Mouse (Mus musculus) CH12.LX (cell line): Measurements from ENCODE around the gene Milr1. TPM values are rescaled to one million over a fixed set of nuclear protein-coding genes. Genes with fewer than 3 reads are reported as not detected.

Experiments
- DNase-seq: peaks from one replicate; pipeline ENCODE4 v3.0.0-alpha.2; 2013; ENCODE audit errors: extremely low read depth
- H3K27ac ChIP-seq: 2 replicates; pipeline ENCODE4 v1.5.1; 2012; ENCODE audit warnings: low read depth, mild to moderate bottlenecking, control low read depth, moderate library complexity; ENCODE audit not compliant: insufficient read depth
- H3K27me3 ChIP-seq: replicated peaks from 2 replicates; pipeline ENCODE3; 2012; ENCODE audit warnings: inconsistent platforms
- H3K36me3 ChIP-seq, 2 experiments: replicated peaks in 1 of 2; 2 replicates each; pipeline versions ENCODE3 to v1.6.1; 2012; ENCODE audit warnings: inconsistent platforms in 1 of 2, low read length in 1 of 2, mild to moderate bottlenecking in 1 of 2, mixed read lengths in 1 of 2, moderate library complexity in 1 of 2; ENCODE audit not compliant: control insufficient read depth in 1 of 2, insufficient read depth in 1 of 2
- H3K4me1 ChIP-seq, 2 experiments: 2 replicates each; pipeline ENCODE4 v1.6.1; 2012; ENCODE audit warnings: inconsistent platforms in 1 of 2, moderate library complexity in 1 of 2; ENCODE audit not compliant: insufficient read depth in 2 of 2, control insufficient read depth in 1 of 2
- H3K4me2 ChIP-seq: 2 replicates; pipeline ENCODE4 v1.6.1; 2012; ENCODE audit warnings: low read depth, mild to moderate bottlenecking, control low read depth; ENCODE audit not compliant: poor library complexity, insufficient read depth, severe bottlenecking
- H3K4me3 ChIP-seq, 3 experiments: fragments of 150-350 bp in 1 of 3; sonication (generic) in 1 of 3; replicated peaks in 1 of 3; 2 replicates each; pipeline versions ENCODE3 to v1.5.1; 2011 to 2012; ENCODE audit warnings: low read depth in 2 of 3, low read length in 2 of 3, mild to moderate bottlenecking in 2 of 3, moderate library complexity in 2 of 3, control low read depth in 1 of 3, improper control_type of control experiment in 1 of 3, inconsistent platforms in 1 of 3, mixed read lengths in 1 of 3; ENCODE audit not compliant: poor library complexity in 1 of 3
- H3K79me2 ChIP-seq: replicated peaks from 2 replicates; pipeline ENCODE4 v1.6.1; 2012; ENCODE audit warnings: mild to moderate bottlenecking, moderate library complexity; ENCODE audit not compliant: control insufficient read depth, poor library complexity, insufficient read depth, severe bottlenecking; ENCODE audit errors: extremely low read depth
- H3K9ac ChIP-seq: 2 replicates; pipeline ENCODE4 v1.6.1; 2012; ENCODE audit warnings: low read depth, mild to moderate bottlenecking, control low read depth, moderate library complexity; ENCODE audit not compliant: insufficient read depth
- H3K9me3 ChIP-seq: replicated peaks from 2 replicates; pipeline ENCODE3; 2012; ENCODE audit warnings: low read length, inconsistent platforms, mixed read lengths
- CTCF ChIP-seq, 2 experiments: IDR thresholded peaks in 1 of 2; conservative IDR thresholded peaks in 1 of 2; 2 replicates each; pipeline ENCODE4 v1.5.1; 2011 to 2012; ENCODE audit warnings: low read depth in 2 of 2, low read length in 2 of 2, improper control_type of control experiment in 1 of 2, inconsistent platforms in 1 of 2, mild to moderate bottlenecking in 1 of 2, moderate library complexity in 1 of 2
- GABPA ChIP-seq: IDR thresholded peaks from 2 replicates; pipeline ENCODE4 v1.6.1; 2012; ENCODE audit warnings: low read depth, low read length, improper control_type of control experiment, inconsistent platforms; ENCODE audit not compliant: insufficient replicate concordance
- MAFK ChIP-seq: IDR thresholded peaks from 2 replicates; pipeline ENCODE4 v1.6.1; 2011; ENCODE audit warnings: low read length, improper control_type of control experiment; ENCODE audit not compliant: insufficient replicate concordance
- MXI1 ChIP-seq: IDR thresholded peaks from 2 replicates; pipeline ENCODE4 v1.6.1; 2011; ENCODE audit warnings: mild to moderate bottlenecking, low read depth, low read length, improper control_type of control experiment
- RAD21 ChIP-seq: IDR thresholded peaks from 2 replicates; pipeline ENCODE4 v1.6.1; 2011; ENCODE audit warnings: low read depth, mild to moderate bottlenecking, low read length, improper control_type of control experiment, moderate library complexity
- RCOR1 ChIP-seq: conservative IDR thresholded peaks from 2 replicates; pipeline ENCODE4 v1.6.1; 2012; ENCODE audit warnings: low read depth, mild to moderate bottlenecking, inconsistent platforms, low read length, improper control_type of control experiment
- SMC3 ChIP-seq: IDR thresholded peaks from 2 replicates; pipeline ENCODE4 v1.6.1; 2011; ENCODE audit warnings: low read depth, low read length, improper control_type of control experiment
- TCF12 ChIP-seq: IDR thresholded peaks from 2 replicates; pipeline ENCODE4 v1.6.1; 2014; ENCODE audit warnings: low read depth, mild to moderate bottlenecking, inconsistent platforms, low read length, improper control_type of control experiment
- USF1 ChIP-seq: IDR thresholded peaks from 2 replicates; pipeline ENCODE4 v1.6.1; 2014; ENCODE audit warnings: low read depth, mild to moderate bottlenecking, inconsistent platforms, low read length, improper control_type of control experiment
- dilution Hi-C: fragments of 300-500 bp; cut with MboI; formaldehyde crosslinking; loops from 2 replicates; pipeline ENCODE4 v1.14.3; 2020; ENCODE audit warnings: low sequenced_read_pairs; ENCODE audit not compliant: extremely low pct_unique_long_range_greater_than_20kb, extremely low pct_ligation_motif_present
- in situ Hi-C: fragments of 300-500 bp; cut with MboI; formaldehyde crosslinking; loops from 3 replicates; pipeline ENCODE4 v1.14.3; 2019; ENCODE audit warnings: low sequenced_read_pairs, low pct_ligation_motif_present, low pct_unique_long_range_greater_than_20kb, mixed read lengths
- polyA plus RNA-seq: library from polyadenylated mRNA; unstranded; fragments of >175 nt; gene quantifications from 2 replicates; pipeline ENCODE4 v1.2.1, GENCODE M21; 2012; ENCODE audit warnings: low read depth; ENCODE audit not compliant: insufficient read length
- total RNA-seq, 2 experiments: library from RNA; depleted of rRNA; stranded (reverse); fragments of 300-350 nt in 1 of 2; fragments of >200 nt in 1 of 2; gene quantifications; 2 replicates each; pipeline ENCODE4 v1.2.3; 2012 to 2014

Milr1 gene
- total and polyA plus RNA-seq, 3 experiments = 22.0 to 41.2 (median 35.4) TPM

- H3K36me3 ChIP-seq = peaks cover 31 to 61% of the 10 kb centered on the region in 2 experiments
- in situ Hi-C loops = no loop called here
- no peak for TF ChIP-seq TCF12
- no peak for TF ChIP-seq MXI1
- no peak for TF ChIP-seq GABPA
- TF ChIP-seq, all 38 proteins: peak for 0
- peak overlapping the region; percentile 80 to 96 (median 81) for H3K4me3 ChIP-seq
- H3K27me3 ChIP-seq = no peaks in the 10 kb centered on the region
- dilution Hi-C loops = no loop called here
- DNase-seq = peak; percentile 54
- no peaks in the 10 kb centered on the region for H3K9me3 ChIP-seq
- peak overlapping the region; percentile 93 for H3K4me2 ChIP-seq
- H3K79me2 ChIP-seq = peaks cover 42% of the 10 kb centered on the region
- H3K27ac ChIP-seq = no peak overlapping the region; the same call in 1 of the 2 replicates
- H3K9ac ChIP-seq = peak overlapping the region; percentile 84
- H3K4me1 ChIP-seq = peaks cover 0 to 39% of the 10 kb centered on the region in 2 experiments; a peak in 2 of 4 replicates
These were observed 38.6 kb downstream of the Milr1 start for GRCm38 (mm10) chr11:106789649-106790048.

GRCm38 (mm10) chr11:106793846-106794245 lies 42.8 kb downstream of the Milr1 start:
- Histone ChIP-seq H3K4me2 (no peak overlapping the region), H3K9ac (no peak overlapping the region), H3K4me1 (peaks cover 0 to 21% of the 10 kb centered on the region in 2 experiments; a peak in 1 of 4 replicates), H3K27me3 (no peaks in the 10 kb centered on the region), H3K79me2 (peaks cover 6% of the 10 kb centered on the region), H3K36me3 (peaks cover 37 to 72% of the 10 kb centered on the region in 2 experiments), H3K4me3 (no peak overlapping the region), H3K27ac (no peak overlapping the region), H3K9me3 (peaks cover 6% of the 10 kb centered on the region)
- DNase-seq = peak; percentile 42
- TF ChIP-seq CTCF (conservative IDR thresholded peaks at IDR 0.05 in 1 of 2, IDR thresholded peaks at IDR 0.05 in 1 of 2; ENCODE audit: low read depth in 2 of 2, low read length in 2 of 2) (peak; percentile 22 to 62; a peak in 2 of 4 replicates), RAD21 (peak; percentile 25), TCF12 (no peak), SMC3 (peak; percentile 61)
- dilution Hi-C loops (no loop called here), in situ Hi-C loops (no loop called here)

GRCm38 (mm10) chr11:106795679-106796078 lies 44.7 kb downstream of the Milr1 start:
- Histone ChIP-seq H3K27ac (no peak overlapping the region), H3K4me2 (no peak overlapping the region), H3K9ac (no peak overlapping the region), H3K79me2 (no peaks in the 10 kb centered on the region), H3K36me3 (peaks cover 53 to 89% of the 10 kb centered on the region in 2 experiments), H3K4me1 (peaks cover 0 to 13% of the 10 kb centered on the region in 2 experiments; a peak in 1 of 4 replicates), H3K4me3 (no peak overlapping the region), H3K9me3 (peaks cover 6% of the 10 kb centered on the region), H3K27me3 (no peaks in the 10 kb centered on the region)
- dilution Hi-C loops = no loop called here
- TF ChIP-seq MAFK = no peak
- TF ChIP-seq USF1 = no peak
- no peak for TF ChIP-seq RCOR1
- TF ChIP-seq MXI1 = no peak
- no peak for DNase-seq
- in situ Hi-C loops = no loop called here
